Mouse (Mus musculus): ENCODE measurements around the gene Scaf8. TPM values are rescaled to one million over a fixed set of nuclear protein-coding genes. Genes with fewer than 3 reads are reported as not detected.

Gene Scaf8
- total RNA-seq, 1 experiment from 2014 or later: 52.3 TPM

- no peak for ATAC-seq (replicated peaks; ENCODE audit: low read depth, poor library complexity, severe bottlenecking)
These were observed 130.3 kb downstream of the Scaf8 start for GRCm38 (mm10) chr17:3244881-3245739.

- peak; percentile 74 for ATAC-seq (replicated peaks; ENCODE audit: low read depth, poor library complexity, severe bottlenecking)
These were observed 132.0 kb downstream of the Scaf8 start for GRCm38 (mm10) chr17:3246665-3247370.

Other genes with a start within 250 kb of the Scaf8 start
- gene Tiam2, start 211.6 kb downstream of the Scaf8 start, total RNA-seq (2017): 3.5 and 4.6 TPM in 2 replicates